Mouse (Mus musculus) neural tube, embryonic 12.5 days (tissue): ENCODE measurements around the gene Pim3. TPM values are rescaled to one million over a fixed set of nuclear protein-coding genes. Genes with fewer than 3 reads are reported as not detected.

Experiments used
- ATAC-seq: fragments of 200-750 bp; cut with Nextera tagmentation; 2 replicates; pipeline ENCODE4 v1.8.0; 2017; ENCODE audit warnings: low read depth, mild to moderate bottlenecking, moderate TSS enrichment, moderate library complexity; ENCODE audit not compliant: low FRiP score
- H3K27ac ChIP-seq: fragments of 300-500 bp; sonication (generic); 2 replicates; pipeline ENCODE4 v1.5.1; 2016
- H3K27me3 ChIP-seq: fragments of 300-500 bp; sonication (generic); replicated peaks from 2 replicates; pipeline ENCODE4 v1.6.1; 2016; ENCODE audit warnings: mild to moderate bottlenecking
- H3K36me3 ChIP-seq: fragments of 300-500 bp; sonication (generic); 2 replicates; pipeline ENCODE4 v1.6.1; 2016; ENCODE audit warnings: mild to moderate bottlenecking
- H3K4me1 ChIP-seq: fragments of 300-500 bp; sonication (generic); 2 replicates; pipeline ENCODE4 v1.6.1; 2016
- H3K4me2 ChIP-seq: fragments of 300-500 bp; sonication (generic); replicated peaks from 2 replicates; pipeline ENCODE4 v1.6.1; 2016; ENCODE audit warnings: mild to moderate bottlenecking
- H3K4me3 ChIP-seq: fragments of 300-500 bp; sonication (generic); 2 replicates; pipeline ENCODE4 v1.5.1; 2016
- H3K9ac ChIP-seq: fragments of 300-500 bp; sonication (generic); 2 replicates; pipeline ENCODE4 v1.6.1; 2016; ENCODE audit warnings: mild to moderate bottlenecking
- H3K9me3 ChIP-seq: fragments of 300-500 bp; sonication (generic); 2 replicates; pipeline ENCODE4 v1.6.1; 2016; ENCODE audit warnings: mild to moderate bottlenecking
- WGBS: fragments of 180-500 bp; shearing (Covaris S2); methylation state at CpG from one replicate; pipeline ENCODE4 v1.1.7; 2016; 5-methylcytosine and 5-hydroxymethylcytosine counted together
- polyA plus RNA-seq: library from polyadenylated mRNA; unstranded; fragments of >200 nt; fragmentation: Nextera tagmentation; extraction: Ambion mirVana; gene quantifications from 2 replicates; pipeline ENCODE4 v1.2.1, GENCODE M21; 2016

Pim3 gene
- polyA plus RNA-seq, 1 experiment from 2014 or later, result 52.9 TPM

- WGBS, result 63% methylated on average over 10 of the region's 10 CpGs
- Histone ChIP-seq H3K4me1 (peaks cover 27% of the 10 kb centered on the region), H3K4me2 (no peak overlapping the region), H3K4me3 (no peak overlapping the region), H3K27ac (no peak overlapping the region), H3K27me3 (no peaks in the 10 kb centered on the region), H3K9me3 (no peaks in the 10 kb centered on the region), H3K36me3 (no peaks in the 10 kb centered on the region), H3K9ac (no peak overlapping the region)
- no peak for ATAC-seq
These were observed 21.9 kb upstream of the Pim3 start for GRCm38 (mm10) chr15:88840126-88840525.

DNA sequence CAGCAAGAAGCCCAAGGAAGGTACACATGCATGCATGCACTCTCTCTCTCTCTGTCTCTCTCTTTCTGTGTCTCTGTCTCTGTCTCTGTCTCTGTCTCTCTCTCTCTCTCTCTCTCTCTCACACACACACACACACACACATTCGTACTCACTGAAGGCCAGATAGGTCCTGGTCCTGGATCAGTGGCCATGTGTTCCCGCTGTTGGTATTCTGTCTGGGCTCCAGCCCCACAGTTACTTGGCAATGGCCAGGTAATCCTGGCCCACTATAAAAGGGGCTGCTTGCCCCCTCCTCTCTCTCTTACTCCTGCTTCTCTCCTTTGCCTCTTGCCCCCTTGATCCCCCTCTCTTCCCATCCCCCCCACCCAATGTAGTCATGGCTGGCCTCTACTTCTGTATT is 20.8 kb upstream of the Pim3 start:
- H3K4me3 ChIP-seq, result no peak overlapping the region
- no peak for ATAC-seq
- H3K4me1 ChIP-seq, result peaks cover 27% of the 10 kb centered on the region
- WGBS, result 90% methylated on average over 2 of the region's 2 CpGs
- no peak overlapping the region for H3K27ac ChIP-seq
- H3K9me3 ChIP-seq, result no peaks in the 10 kb centered on the region
- no peaks in the 10 kb centered on the region for H3K36me3 ChIP-seq
- no peak overlapping the region for H3K4me2 ChIP-seq
- no peak overlapping the region for H3K9ac ChIP-seq
- H3K27me3 ChIP-seq, result no peaks in the 10 kb centered on the region

GRCm38 (mm10) chr15:88841580-88842299 is 20.2 kb upstream of the Pim3 start:
- H3K36me3 ChIP-seq, result no peaks in the 10 kb centered on the region
- no peaks in the 10 kb centered on the region for H3K9me3 ChIP-seq
- ATAC-seq, result no peak
- peaks cover 24% of the 10 kb centered on the region for H3K4me1 ChIP-seq
- no peak overlapping the region for H3K4me3 ChIP-seq
- no peak overlapping the region for H3K27ac ChIP-seq
- H3K27me3 ChIP-seq, result no peaks in the 10 kb centered on the region
- no peak overlapping the region for H3K9ac ChIP-seq
- 87% methylated on average over 3 of the region's 3 CpGs for WGBS
- no peak overlapping the region for H3K4me2 ChIP-seq

- 75% methylated on average over 3 of the region's 3 CpGs for WGBS
- ATAC-seq, result no peak
These were observed 19.7 kb upstream of the Pim3 start for GRCm38 (mm10) chr15:88842300-88842673.

DNA sequence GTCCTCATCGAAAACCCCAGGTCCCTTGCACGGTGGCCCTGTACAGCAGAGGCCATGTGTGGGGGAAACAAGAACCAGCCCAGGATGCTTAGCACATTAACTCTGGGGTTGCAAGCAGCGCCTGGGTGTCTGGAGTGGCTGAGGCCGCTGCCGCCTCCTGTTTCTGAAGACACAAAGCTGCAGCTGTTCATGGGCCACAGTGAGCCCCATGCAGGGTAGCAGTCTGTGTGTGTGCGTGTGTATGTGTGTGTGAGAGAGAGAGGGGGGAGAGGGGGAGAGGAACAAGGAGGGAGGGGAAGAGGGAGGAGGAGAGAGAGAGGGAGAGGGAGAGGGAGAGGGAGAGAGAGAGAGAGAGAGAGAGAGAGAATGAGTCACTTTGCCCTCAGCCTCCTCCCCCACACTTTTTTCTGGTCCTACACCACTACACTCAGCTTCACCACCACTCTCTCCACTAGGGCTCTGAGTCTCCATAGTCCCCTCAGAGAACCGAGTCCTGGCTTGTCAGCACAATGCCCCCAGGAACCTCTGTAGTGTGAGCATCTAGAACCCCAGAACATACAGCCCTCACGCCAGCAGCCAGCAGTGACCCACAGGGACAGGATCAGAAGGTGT is 18.4 kb upstream of the Pim3 start:
- H3K27me3 ChIP-seq, result no peaks in the 10 kb centered on the region
- ATAC-seq, result no peak
- no peak overlapping the region for H3K4me2 ChIP-seq
- no peaks in the 10 kb centered on the region for H3K36me3 ChIP-seq
- no peak overlapping the region for H3K27ac ChIP-seq
- 49% methylated on average over 8 of the region's 8 CpGs for WGBS
- H3K4me3 ChIP-seq, result no peak overlapping the region
- H3K9me3 ChIP-seq, result no peaks in the 10 kb centered on the region
- H3K4me1 ChIP-seq, result peaks cover 10% of the 10 kb centered on the region; the same call in 1 of the 2 replicates
- H3K9ac ChIP-seq, result no peak overlapping the region

More at GRCm38 (mm10) chr15:88842300-88842673, 19.7 kb upstream of the Pim3 start:
- Histone ChIP-seq H3K4me1 (peaks cover 19% of the 10 kb centered on the region), H3K36me3 (no peaks in the 10 kb centered on the region), H3K9me3 (no peaks in the 10 kb centered on the region), H3K4me3 (no peak overlapping the region), H3K4me2 (no peak overlapping the region), H3K9ac (no peak overlapping the region), H3K27ac (no peak overlapping the region), H3K27me3 (no peaks in the 10 kb centered on the region)

- Histone ChIP-seq H3K4me1 (no peaks in the 10 kb centered on the region), H3K27me3 (no peaks in the 10 kb centered on the region), H3K27ac (no peak overlapping the region), H3K9ac (no peak overlapping the region), H3K36me3 (no peaks in the 10 kb centered on the region), H3K4me2 (no peak overlapping the region), H3K9me3 (no peaks in the 10 kb centered on the region), H3K4me3 (no peak overlapping the region)
- WGBS, result 91% methylated on average over 7 of the region's 7 CpGs
- ATAC-seq, result no peak
These were observed 17.0 kb upstream of the Pim3 start for GRCm38 (mm10) chr15:88844966-88845365.

- ATAC-seq, result no peak
- WGBS, result 93% methylated on average over 1 of the region's 1 CpGs
These were observed 13.3 kb upstream of the Pim3 start for GRCm38 (mm10) chr15:88848661-88849060.

GRCm38 (mm10) chr15:88849621-88850020 is 12.4 kb upstream of the Pim3 start:
- WGBS, result 96% methylated on average over 2 of the region's 2 CpGs
- H3K9ac ChIP-seq, result no peak overlapping the region
- ATAC-seq, result no peak

More at GRCm38 (mm10) chr15:88848661-88849060, 13.3 kb upstream of the Pim3 start:
- Histone ChIP-seq H3K27me3 (no peaks in the 10 kb centered on the region), H3K9ac (no peak overlapping the region), H3K36me3 (no peaks in the 10 kb centered on the region), H3K4me3 (no peak overlapping the region), H3K4me2 (no peak overlapping the region), H3K9me3 (no peaks in the 10 kb centered on the region), H3K4me1 (no peaks in the 10 kb centered on the region), H3K27ac (no peak overlapping the region)

DNA sequence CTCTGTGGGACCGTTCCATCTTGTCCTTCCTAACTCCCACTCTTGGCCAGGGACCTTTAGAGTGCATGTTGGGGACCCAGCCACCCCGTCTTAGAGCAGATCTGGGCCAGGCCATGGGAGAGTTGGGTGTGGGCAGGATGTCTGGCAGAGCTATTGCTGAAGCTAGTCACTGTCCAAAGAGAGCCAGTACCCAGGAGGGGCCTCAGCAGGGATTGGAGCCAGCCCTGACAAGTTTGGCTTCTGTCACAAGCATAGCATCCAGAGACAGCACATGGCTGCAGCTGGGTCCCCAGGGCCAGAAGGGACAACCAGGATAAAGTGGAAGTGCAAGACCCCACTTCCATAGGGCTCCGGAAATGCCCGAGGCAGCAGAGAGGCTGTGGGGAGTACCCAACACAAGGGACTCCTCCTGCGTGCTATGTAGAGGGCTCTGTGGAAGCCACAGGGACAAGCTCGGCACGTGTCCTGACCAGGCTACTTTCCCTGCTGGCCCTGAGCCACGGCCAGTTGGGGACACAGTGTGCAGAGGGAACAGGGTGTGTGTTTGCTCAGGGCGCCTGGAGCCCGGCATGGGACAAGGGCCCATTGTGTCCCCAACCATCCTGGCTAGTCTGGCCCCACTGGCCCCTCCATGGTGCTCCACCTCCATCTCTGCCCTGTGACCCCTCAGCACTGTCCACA is 11.7 kb upstream of the Pim3 start:
- Histone ChIP-seq H3K4me3 (no peak overlapping the region), H3K27me3 (no peaks in the 10 kb centered on the region), H3K36me3 (no peaks in the 10 kb centered on the region), H3K9ac (no peak overlapping the region), H3K4me2 (no peak overlapping the region), H3K9me3 (no peaks in the 10 kb centered on the region), H3K4me1 (0 out of 2 replicates have a peak, but pooled peaks cover 7% of the 10 kb centered on the region), H3K27ac (no peak overlapping the region)
- no peak for ATAC-seq
- 61% methylated on average over 10 of the region's 10 CpGs for WGBS

More at GRCm38 (mm10) chr15:88849621-88850020, 12.4 kb upstream of the Pim3 start:
- Histone ChIP-seq H3K27ac (no peak overlapping the region), H3K4me3 (no peak overlapping the region), H3K27me3 (no peaks in the 10 kb centered on the region), H3K9me3 (no peaks in the 10 kb centered on the region), H3K4me1 (0 out of 2 replicates have a peak, but pooled peaks cover 4% of the 10 kb centered on the region), H3K4me2 (no peak overlapping the region), H3K36me3 (no peaks in the 10 kb centered on the region)

GRCm38 (mm10) chr15:88851076-88851475 is 10.9 kb upstream of the Pim3 start:
- 57% methylated on average over 3 of the region's 3 CpGs for WGBS
- no peak for ATAC-seq
- H3K9me3 ChIP-seq, result no peaks in the 10 kb centered on the region
- no peaks in the 10 kb centered on the region for H3K36me3 ChIP-seq
- H3K4me2 ChIP-seq, result no peak overlapping the region
- H3K27ac ChIP-seq, result no peak overlapping the region
- no peak overlapping the region for H3K9ac ChIP-seq
- H3K4me1 ChIP-seq, result 0 out of 2 replicates have a peak, but pooled peaks cover 7% of the 10 kb centered on the region
- H3K27me3 ChIP-seq, result no peaks in the 10 kb centered on the region
- H3K4me3 ChIP-seq, result no peak overlapping the region

- H3K4me1 ChIP-seq, result 0 out of 2 replicates have a peak, but pooled peaks cover 7% of the 10 kb centered on the region
- H3K9me3 ChIP-seq, result no peaks in the 10 kb centered on the region
- no peak overlapping the region for H3K27ac ChIP-seq
- H3K4me2 ChIP-seq, result no peak overlapping the region
- H3K4me3 ChIP-seq, result no peak overlapping the region
- ATAC-seq, result no peak
- H3K27me3 ChIP-seq, result no peaks in the 10 kb centered on the region
- no peak overlapping the region for H3K9ac ChIP-seq
- 80% methylated on average over 10 of the region's 10 CpGs for WGBS
- H3K36me3 ChIP-seq, result no peaks in the 10 kb centered on the region
These were observed 10.4 kb upstream of the Pim3 start for GRCm38 (mm10) chr15:88851507-88852149.

DNA sequence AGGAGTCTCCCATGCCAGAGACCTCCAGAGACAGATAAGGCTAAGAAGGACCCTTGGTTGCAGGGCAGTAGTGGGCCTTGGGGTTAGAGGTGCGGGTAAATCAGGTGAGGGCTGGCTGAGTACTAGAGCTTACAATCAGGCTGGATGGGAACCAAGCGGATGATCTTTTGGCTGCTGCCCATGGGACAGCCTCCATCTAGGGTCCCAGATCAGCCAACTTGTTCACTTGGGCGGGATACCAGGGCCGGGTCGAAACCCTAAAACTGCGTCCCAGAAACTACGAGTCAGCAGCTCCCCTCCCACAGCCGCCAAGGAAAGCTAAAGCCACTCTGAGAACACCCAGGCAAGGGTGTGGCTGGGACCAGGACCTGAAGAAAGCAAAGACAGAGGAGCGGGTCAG is 8.9 kb upstream of the Pim3 start:
- Histone ChIP-seq H3K27ac (no peak overlapping the region), H3K9me3 (no peaks in the 10 kb centered on the region), H3K9ac (no peak overlapping the region), H3K4me3 (no peak overlapping the region), H3K4me1 (0 out of 2 replicates have a peak, but pooled peaks cover 7% of the 10 kb centered on the region), H3K36me3 (no peaks in the 10 kb centered on the region), H3K27me3 (no peaks in the 10 kb centered on the region), H3K4me2 (no peak overlapping the region)
- ATAC-seq, result no peak
- 89% methylated on average over 9 of the region's 9 CpGs for WGBS
